Mouse (Mus musculus) cortical plate, adult 2 months (tissue): ENCODE data around the gene Fam89b. TPM values are rescaled to one million over a fixed set of nuclear protein-coding genes. Genes with fewer than 3 reads are reported as not detected.
A peak's percentile ranks its signal among the peaks of the same experiment; 100 is the strongest.

Experiments
- H3K27ac ChIP-seq: fragments of 200-500 bp; 2 replicates; pipeline ENCODE4 v1.5.1; 2012; ENCODE audit warnings: low read length, control low read depth, inconsistent platforms; ENCODE audit not compliant: insufficient read depth
- H3K4me1 ChIP-seq: fragments of 200-500 bp; 2 replicates; pipeline ENCODE4 v1.6.1; 2011; ENCODE audit warnings: low read length; ENCODE audit not compliant: control insufficient read depth, insufficient read depth
- H3K4me3 ChIP-seq: fragments of 200-500 bp; 2 replicates; pipeline ENCODE4 v1.5.1; 2011; ENCODE audit warnings: mild to moderate bottlenecking, low read length, control low read depth; ENCODE audit not compliant: insufficient read depth
- CTCF ChIP-seq: fragments of 200-500 bp; IDR thresholded peaks from 2 replicates; pipeline ENCODE4 v1.5.1; 2011; ENCODE audit warnings: mild to moderate bottlenecking, control low read depth, low read length; ENCODE audit not compliant: insufficient read depth; ENCODE audit errors: extremely low read depth
- POLR2A ChIP-seq: fragments of 200-500 bp; IDR thresholded peaks from 2 replicates; pipeline ENCODE4 v1.6.1; 2011; ENCODE audit warnings: mild to moderate bottlenecking, low read length, control low read depth; ENCODE audit not compliant: insufficient read depth; ENCODE audit errors: extremely low read depth
- polyA plus RNA-seq: library from polyadenylated mRNA; depleted of rRNA; stranded (reverse); fragments of >200 nt; gene quantifications from 2 replicates; pipeline ENCODE4 v1.2.3, GENCODE M21; 2012

The Fam89b gene
- polyA plus RNA-seq, 1 experiment, result 58.6 TPM

- H3K4me3 ChIP-seq, result no peak overlapping the region
- H3K27ac ChIP-seq, result no peak overlapping the region
- TF ChIP-seq CTCF (no peak), POLR2A (no peak)
- H3K4me1 ChIP-seq, result 0 out of 2 replicates have a peak, but pooled peaks cover 1% of the 10 kb centered on the region
Observed at GRCm38 (mm10) chr19:5739446-5739845, 10.0 kb upstream of the Fam89b start.

GRCm38 (mm10) chr19:5734325-5734724 is 4.9 kb upstream of the Fam89b start:
- Histone ChIP-seq H3K27ac (no peak overlapping the region), H3K4me1 (peaks cover 2% of the 10 kb centered on the region; the same call in 1 of the 2 replicates), H3K4me3 (no peak overlapping the region)
- TF ChIP-seq POLR2A (no peak), CTCF (no peak)

- Histone ChIP-seq H3K27ac (no peak overlapping the region), H3K4me1 (peaks cover 7% of the 10 kb centered on the region; the same call in 1 of the 2 replicates), H3K4me3 (peak overlapping the region; percentile 61)
- TF ChIP-seq CTCF (no peak), POLR2A (peak; percentile 85; the same call in 1 of the 2 replicates)
Observed at GRCm38 (mm10) chr19:5731264-5731978, 2.0 kb upstream of the Fam89b start.

- Histone ChIP-seq H3K27ac (no peak overlapping the region), H3K4me1 (peaks cover 7% of the 10 kb centered on the region; the same call in 1 of the 2 replicates), H3K4me3 (peak overlapping the region; percentile 61)
- TF ChIP-seq POLR2A, result no peak
- TF ChIP-seq CTCF, result no peak
Observed at GRCm38 (mm10) chr19:5730314-5731186, 1.1 kb upstream of the Fam89b start.

GRCm38 (mm10) chr19:5728631-5729443 is 616 bp downstream of the Fam89b start:
- TF ChIP-seq POLR2A (no peak), CTCF (no peak)
- Histone ChIP-seq H3K4me3 (peak overlapping the region; percentile 81), H3K27ac (peak overlapping the region; percentile 33; the same call in 1 of the 2 replicates), H3K4me1 (peaks cover 7% of the 10 kb centered on the region; the same call in 1 of the 2 replicates)

- peak overlapping the region; percentile 81 for H3K4me3 ChIP-seq
- peaks cover 7% of the 10 kb centered on the region; the same call in 1 of the 2 replicates for H3K4me1 ChIP-seq
- TF ChIP-seq POLR2A (no peak), CTCF (peak; percentile 94)
- no peak overlapping the region for H3K27ac ChIP-seq
Observed at GRCm38 (mm10) chr19:5727701-5728100, 1.8 kb downstream of the Fam89b start.

- TF ChIP-seq CTCF, result no peak
- TF ChIP-seq POLR2A, result no peak
Observed at GRCm38 (mm10) chr19:5726961-5727578, 2.4 kb downstream of the Fam89b start.

GRCm38 (mm10) chr19:5725767-5726515 is 3.5 kb downstream of the Fam89b start, which contains the start of gene Ehbp1l1:
TSS of gene Ehbp1l1 (minus strand) at chr19:5726317.
- peaks cover 7% of the 10 kb centered on the region; the same call in 1 of the 2 replicates for H3K4me1 ChIP-seq
- TF ChIP-seq CTCF (no peak), POLR2A (no peak)
- peak within 1 kb of the TSS; percentile 81 for H3K4me3 ChIP-seq
- H3K27ac ChIP-seq, result 0 out of 2 replicates have a peak within 1 kb of the TSS, but pooled peaks have one; percentile 32

More at GRCm38 (mm10) chr19:5726961-5727578, 2.4 kb downstream of the Fam89b start:
- Histone ChIP-seq H3K4me3 (peak overlapping the region; percentile 81; the same call in 1 of the 2 replicates), H3K27ac (no peak overlapping the region), H3K4me1 (peaks cover 7% of the 10 kb centered on the region; the same call in 1 of the 2 replicates)
